Mouse (Mus musculus) ES-E14 (cell line): ENCODE measurements at regions not wholly inside any gene's neighbourhood (a gene's known extent, or its start where the extent isn't known, plus 50 kb on each side); places are given as distances from the start of the nearest gene placed in this dataset.

Experiments
- CHD2 ChIP-seq: IDR thresholded peaks from 2 replicates; pipeline ENCODE4 v1.6.1; 2014; ENCODE audit warnings: mild to moderate bottlenecking, low read depth, low read length, inconsistent platforms
- HCFC1 ChIP-seq: IDR thresholded peaks from 2 replicates; pipeline ENCODE4 v1.6.1; 2012; ENCODE audit warnings: low read length, inconsistent platforms, borderline replicate concordance; ENCODE audit not compliant: insufficient read depth
- MAFK ChIP-seq: IDR thresholded peaks from 2 replicates; pipeline ENCODE4 v1.6.1; 2014; ENCODE audit warnings: mild to moderate bottlenecking, low read depth, low read length, inconsistent platforms; ENCODE audit not compliant: insufficient read depth
- ZC3H11A ChIP-seq: IDR thresholded peaks from 2 replicates; pipeline ENCODE4 v1.6.1; 2012; ENCODE audit warnings: low read depth, mild to moderate bottlenecking, inconsistent platforms, low read length, borderline replicate concordance
- ZNF384 ChIP-seq: IDR thresholded peaks from 2 replicates; pipeline ENCODE4 v1.6.1; 2012; ENCODE audit warnings: low read depth, low read length, inconsistent platforms

- no peak for TF ChIP-seq MAFK
- TF ChIP-seq HCFC1: no peak
- no peak for TF ChIP-seq ZNF384
- no peak for TF ChIP-seq ZC3H11A
- TF ChIP-seq CHD2: no peak
Observed at GRCm38 (mm10) chr9:32852282-32852681, 216.3 kb downstream of the Ets1 start.
